Mouse (Mus musculus) Muller cell, postnatal 12 days (primary cell): ENCODE results near the gene Cirbp.

Experiments
- DNase-seq: peaks from one replicate; pipeline ENCODE4 v3.0.0-alpha.2; 2015; ENCODE audit errors: inconsistent ontology term

The Cirbp gene

DNA sequence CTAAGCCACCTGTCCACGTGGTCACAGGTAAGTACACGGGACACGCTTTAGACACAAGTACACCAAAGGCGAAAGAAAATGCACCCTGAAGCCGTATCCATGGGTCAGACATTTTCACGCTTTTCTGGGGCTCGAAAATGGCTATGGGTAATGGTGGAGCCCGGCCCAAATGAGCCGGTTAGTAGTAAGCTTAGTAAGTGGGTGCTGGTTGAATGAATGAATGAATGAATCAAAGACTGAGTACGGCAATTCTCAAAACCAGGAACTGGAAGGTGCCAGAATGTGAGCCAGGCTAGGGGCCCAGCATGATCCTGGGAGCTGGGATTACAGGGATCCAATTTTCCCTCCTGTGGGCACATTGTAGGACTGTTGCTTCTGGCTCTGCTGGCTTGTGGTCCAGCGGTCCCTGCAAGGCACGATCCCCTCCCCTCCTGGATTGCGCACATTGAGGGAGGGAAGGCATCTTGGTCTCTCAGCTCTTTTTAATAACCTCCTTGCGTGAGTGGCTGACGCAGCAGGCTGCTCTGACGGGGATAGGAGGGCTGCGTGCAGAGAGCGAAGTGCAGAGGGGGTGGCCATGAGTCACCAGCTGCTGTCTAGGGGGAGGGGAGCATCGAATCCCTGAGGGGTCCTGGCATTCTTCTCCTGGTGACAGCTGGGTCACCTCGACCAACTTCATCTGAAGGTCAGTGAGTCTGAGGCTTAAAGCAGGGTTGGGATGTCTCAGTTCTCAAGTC is at the start of gene Cirbp:
Cirbp (plus strand) TSS at position 594 of the 737 bp plus-strand sequence.
- peak; percentile 77 for DNase-seq

DNA sequence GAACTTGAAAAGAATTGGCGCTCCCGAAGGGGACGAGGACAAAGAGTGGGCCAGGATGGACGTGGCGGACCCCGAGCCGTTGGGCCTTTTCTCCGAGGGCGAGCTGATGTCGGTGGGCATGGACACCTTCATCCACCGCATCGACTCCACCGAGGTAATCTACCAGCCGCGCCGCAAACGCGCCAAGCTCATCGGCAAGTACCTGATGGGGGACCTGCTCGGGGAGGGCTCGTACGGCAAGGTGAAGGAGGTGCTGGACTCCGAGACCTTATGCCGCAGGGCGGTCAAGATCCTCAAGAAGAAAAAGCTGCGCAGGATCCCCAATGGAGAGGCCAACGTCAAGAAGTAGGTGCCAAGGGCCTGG is 49.2 kb upstream of the Cirbp start:
- no peak for DNase-seq

DNA sequence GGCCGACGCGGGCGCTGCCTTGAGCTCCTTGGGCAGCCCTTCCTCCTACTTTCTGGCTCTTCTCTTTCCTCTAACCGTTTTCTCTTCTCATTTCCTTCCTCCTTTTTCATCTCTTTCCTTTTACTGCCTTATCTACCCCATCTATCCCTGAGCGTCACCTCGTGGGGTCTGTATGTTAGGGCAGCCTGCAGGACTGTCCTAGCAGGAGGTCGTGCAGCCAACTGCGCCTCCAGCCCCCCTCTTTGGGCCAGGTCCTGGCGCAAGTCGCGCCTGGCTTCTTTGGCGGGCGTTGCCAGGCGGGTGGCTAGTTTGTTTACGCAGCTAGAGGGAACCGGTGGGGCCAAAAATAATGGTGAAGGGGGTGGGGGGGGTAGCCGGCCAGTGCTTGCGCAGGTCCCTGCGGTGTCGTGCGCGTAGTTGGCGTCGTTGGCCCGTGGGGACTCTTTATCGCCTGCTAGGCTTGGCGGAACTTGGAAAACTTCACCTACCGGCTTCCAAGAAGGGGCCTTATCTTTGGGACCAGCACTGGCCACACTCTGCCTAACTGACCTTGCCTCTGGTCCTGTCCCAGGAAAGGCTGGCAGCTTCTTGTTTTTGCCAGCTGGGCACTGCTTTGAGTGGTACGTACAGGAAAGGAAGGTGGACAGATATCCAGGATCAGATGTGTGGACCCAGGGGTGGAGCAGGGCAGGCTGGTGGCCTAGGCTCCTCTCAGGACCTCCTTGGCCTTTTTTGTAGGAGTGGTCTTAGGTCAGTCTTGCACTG is 48.7 kb upstream of the Cirbp start:
- peak; percentile 56 for DNase-seq

DNA sequence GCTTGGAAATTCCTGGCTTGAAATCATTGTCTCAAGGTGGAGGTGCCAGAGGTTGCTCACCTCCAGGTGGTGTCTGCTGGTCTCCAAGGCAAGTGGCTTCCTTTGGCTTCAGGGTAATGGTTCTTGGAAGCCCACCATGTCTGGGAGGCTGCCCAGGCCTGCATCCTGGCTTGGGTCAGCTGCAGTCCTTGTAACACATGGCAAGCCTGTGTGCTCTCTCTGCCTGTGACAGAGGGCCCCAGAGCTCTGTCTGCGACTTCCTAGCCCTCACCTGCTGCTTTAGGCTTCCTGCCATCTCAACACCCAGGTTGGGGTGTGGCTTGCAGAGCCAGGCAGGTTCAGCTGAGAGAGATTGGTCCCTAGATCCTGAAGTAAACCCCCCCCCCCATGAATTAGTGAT is 48.0 kb upstream of the Cirbp start:
- DNase-seq: no peak

DNA sequence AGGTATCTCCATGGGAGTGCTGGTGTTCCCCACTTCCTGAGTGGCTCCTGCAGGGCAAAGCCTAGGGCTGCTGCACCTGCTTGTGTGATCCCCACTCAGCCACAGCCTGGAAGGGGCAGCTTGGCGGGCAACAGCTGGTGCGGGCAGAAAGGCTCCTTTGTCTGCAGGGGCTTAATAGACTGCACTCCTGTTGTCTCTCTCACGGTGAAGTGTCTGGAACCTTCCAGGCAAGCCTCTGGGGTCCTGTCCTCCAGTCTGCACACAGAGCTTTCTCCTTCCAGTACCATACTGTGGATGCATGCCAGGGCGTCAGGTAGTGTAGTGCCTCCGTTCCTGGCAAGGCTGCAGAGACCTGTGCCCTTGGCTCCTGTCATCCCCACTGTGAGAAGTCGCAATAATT is 47.2 kb upstream of the Cirbp start:
- DNase-seq: no peak

DNA sequence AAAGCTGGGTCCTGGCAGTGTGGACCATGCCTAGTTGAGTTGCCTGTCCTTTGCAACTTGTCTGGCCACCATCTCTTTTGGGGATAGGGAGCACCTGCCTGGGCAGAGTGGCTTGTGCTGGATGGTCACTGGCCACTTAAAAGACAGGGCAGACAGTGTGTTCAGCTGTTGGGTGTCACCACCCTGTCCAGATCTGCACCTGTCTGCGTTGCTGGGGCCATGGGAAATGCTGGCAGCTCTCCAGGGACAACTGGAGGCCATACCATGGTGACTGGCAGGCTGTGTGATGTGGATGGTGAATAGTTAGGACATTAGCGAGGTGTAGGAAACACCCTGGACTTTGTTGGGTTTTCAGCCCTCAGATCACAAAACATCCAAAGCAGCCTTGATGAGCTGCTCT is 45.6 kb upstream of the Cirbp start:
- no peak for DNase-seq

DNA sequence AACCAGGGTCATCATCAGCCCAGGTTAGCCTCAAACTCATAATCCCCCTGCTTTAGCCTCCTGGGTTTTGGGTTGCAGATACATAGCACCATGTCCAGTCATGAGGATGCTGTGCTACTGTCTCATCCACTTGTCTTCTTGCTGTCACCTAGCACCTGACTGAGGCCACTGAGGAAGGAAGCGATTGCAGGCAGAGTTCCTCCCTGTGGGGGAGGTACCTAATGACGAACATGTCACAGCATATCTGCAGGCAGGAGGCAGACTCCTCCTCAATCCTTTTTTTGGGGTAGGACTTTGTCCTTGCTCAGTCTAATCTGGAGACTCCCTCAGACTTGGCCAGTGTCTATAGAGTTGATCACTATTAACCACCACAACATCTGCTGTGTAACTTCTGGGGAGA is 44.1 kb upstream of the Cirbp start:
- DNase-seq: no peak

DNA sequence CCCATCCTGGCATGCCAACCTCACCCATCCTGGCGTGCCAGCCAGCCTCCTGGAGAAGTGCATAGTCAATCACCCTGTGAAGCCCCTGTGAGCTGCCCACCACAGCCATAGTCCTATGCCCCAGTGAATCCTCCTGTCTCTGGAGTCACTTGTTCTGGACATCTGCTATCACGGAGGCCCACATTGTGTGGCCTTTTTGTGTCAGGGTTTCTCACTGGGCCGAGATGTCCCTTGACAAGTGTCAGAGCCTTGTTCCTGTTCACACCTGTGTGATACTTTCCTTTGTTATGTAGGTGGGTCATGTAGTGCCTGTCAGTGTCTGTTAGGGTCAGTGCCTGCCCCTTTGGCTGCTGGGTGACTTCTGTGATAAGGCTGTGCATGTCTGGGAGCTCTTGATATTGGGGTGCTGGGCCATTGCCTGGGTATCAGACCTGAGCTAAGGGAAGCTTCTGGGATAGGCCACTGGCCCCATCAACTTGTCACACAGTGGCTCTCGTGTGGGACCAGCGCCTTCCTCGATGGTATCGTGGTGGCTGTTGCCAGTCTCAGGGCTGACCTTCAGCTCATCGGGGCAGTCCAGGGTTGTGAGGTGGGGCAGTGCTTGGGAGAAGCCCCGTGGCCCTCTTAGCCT is 41.7 kb upstream of the Cirbp start:
- no peak for DNase-seq

DNA sequence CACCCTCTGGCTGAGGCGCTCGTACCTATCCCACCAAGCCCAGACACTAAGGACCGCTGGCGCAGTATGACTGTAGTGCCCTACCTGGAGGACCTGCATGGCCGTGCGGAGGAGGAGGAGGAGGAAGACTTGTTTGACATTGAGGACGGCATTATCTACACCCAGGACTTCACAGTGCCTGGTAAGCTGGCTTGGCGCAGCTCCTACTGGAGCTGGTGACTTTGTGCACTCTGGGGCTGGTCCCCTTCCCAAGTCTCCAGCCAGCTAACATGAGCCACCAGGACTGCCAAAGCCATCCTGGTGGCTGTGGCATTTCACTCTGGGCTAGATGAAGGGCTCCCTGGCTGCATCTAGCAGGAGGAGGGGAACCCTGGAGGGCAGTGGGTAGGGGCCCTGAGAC is 37.9 kb upstream of the Cirbp start:
- DNase-seq: no peak

DNA sequence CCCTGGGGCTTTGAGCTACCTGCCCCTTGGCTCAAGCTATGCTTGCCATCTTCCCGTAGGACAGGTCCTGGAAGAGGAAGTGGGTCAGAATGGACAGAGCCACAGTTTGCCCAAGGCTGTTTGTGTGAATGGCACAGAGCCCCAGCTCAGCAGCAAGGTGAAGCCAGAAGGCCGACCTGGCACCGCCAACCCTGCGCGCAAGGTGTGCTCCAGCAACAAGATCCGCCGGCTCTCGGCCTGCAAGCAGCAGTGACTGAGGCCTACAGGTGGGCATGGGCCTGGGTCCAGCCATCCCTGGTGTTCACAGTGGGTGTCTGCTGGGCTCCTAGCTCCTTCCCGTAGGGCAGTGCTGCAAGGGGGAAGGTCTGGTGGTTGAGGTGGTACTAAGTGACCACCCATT is 35.9 kb upstream of the Cirbp start:
- no peak for DNase-seq

DNA sequence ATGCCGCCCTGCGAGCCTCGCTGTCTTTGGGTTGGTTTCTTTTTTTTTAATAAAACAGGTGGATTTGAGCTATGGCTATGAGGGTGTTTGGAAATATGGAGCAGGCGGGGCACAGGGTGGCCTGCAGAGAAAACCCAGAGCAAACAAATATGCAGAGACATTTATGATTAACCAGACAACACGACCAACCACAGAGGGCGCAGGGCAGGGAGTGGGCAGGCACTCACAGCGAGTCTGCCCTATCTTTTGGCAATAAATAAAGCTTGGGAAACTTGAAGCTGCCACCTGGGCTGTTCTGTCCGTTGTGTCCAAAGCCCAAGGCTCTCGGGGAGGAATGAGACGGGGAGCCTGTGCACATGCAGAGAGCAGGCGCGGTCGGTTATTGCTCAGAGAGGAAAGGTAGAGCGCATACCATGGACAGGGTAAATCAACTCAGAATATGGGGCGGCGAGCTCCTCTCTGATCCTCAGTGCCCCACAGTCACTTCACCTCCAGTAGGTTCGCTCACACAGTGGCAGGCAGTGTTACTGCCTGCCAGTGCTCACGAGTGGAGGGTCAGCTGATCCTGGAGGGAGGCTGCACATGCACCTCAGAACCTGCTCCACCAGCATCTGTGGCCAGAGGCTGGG is 35.3 kb upstream of the Cirbp start:
- no peak for DNase-seq

DNA sequence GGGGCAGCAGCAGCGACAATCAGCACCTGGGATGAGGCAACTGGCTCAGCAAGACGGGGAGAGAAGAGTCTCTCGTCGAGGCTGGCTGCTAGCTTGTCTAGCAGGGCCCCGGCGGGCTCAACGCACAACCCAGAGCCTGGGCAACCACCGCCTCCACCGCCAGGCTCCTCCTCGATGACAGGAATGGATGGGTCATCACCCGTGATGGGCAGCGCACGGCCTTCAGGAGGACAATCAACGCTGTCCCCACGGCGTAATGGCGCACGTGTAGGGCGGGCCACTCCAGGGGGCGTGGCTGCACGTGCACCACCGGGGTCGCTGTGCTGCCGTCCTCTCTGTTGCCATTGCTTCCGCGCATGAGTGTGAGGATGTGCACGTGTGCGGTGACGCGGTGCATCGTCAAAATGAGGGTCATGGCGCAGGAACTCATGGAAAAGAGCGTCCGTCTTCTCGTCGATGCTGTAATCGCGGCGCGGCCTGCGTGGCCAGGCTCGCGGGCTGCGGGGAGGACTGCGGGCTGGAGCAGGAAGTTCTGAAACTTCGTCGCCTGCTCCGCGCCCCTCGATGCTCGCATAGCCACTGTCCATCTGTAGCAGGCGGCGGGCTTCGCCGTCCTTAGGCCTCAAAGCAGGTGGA is 34.4 kb upstream of the Cirbp start:
- peak; percentile 37 for DNase-seq

DNA sequence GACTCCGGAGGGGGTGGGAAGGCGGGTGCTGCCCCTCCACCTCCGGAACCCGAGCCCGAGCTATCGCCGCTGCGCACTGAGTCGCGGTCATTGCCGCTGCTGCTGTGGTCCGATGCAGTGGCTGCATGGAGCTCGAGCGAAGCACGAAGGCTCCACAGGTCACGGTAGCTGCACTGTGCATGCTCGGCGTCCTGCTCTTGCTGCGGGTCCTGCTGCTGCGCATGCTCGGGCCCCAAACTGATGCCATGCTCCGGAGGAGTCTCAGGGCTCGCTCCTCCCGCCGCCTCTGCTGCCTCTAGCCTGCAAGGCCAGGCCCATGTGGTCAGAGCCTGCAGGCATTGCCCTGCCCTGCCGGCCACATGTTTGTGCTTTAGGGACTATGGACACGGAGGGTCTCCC is 33.8 kb upstream of the Cirbp start:
- DNase-seq: peak; percentile 21

DNA sequence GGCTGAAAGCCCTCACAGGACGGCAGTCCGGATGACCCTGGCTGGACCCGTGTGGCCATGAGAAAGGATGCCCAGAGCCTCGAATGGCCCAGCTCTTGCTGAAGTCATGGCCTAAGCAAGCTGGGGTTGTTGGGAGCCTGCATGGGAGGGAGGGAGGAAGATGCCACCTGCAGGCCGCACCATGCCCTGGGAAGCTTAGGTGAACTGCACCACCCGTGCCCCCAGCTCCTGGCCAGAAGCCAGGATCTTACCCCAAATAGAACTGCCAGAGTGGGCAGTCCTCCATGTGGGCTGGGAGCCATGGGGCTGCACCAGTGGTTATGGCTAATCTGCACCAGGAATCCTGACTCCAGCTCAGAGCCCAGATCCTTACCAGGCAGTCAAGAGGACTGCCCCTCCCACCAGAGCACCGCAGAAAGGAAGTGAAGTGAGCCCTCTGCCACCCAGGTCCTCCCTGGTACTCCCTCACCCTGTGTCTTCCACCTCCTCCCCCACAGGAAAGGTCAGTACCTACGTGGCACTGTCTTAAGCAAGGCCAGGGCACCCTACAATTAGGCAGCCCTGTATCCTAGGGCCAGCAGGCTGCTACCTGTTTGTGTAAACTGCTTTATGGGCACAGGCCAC is 32.4 kb upstream of the Cirbp start:
- peak; percentile 70 for DNase-seq

DNA sequence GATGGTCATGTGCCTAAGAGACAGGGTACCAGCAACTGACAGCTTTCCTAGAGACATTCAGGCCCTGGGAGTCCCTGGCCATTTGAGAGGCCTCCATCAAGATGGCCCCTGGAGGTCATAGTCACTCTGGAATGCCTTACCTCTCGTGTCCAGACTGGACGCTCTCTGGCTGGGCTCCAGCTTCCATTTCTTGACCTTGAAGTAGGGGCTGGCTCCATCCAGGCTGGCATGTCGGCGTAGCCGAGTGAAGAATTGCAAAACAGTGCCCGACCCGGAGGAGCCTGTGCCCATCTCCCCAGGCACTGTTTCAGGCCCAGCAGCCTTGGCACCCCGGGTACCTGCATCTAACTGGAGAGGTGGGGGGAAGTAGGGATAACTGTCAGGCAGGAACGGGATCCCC is 31.4 kb upstream of the Cirbp start:
- DNase-seq: no peak

DNA sequence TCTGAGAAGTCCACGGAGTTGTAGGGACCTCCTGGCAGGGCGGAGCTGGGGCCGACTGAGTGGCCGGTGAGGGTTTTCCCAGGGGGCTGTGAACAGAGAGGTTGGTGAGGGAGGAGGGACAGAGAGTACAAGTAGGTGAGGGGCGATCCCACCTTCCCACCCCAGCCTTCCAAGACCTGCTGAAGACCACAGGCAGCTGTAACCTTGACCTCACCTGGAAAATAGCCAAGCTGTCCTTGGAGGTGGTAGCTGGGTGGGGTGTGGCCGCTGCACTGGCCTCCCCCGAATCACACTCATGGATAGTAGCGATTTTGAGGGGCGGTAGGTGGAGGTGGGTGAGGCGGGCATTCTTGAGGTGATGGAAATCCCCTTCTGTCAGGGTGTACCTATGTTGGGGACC is 30.6 kb upstream of the Cirbp start:
- no peak for DNase-seq

DNA sequence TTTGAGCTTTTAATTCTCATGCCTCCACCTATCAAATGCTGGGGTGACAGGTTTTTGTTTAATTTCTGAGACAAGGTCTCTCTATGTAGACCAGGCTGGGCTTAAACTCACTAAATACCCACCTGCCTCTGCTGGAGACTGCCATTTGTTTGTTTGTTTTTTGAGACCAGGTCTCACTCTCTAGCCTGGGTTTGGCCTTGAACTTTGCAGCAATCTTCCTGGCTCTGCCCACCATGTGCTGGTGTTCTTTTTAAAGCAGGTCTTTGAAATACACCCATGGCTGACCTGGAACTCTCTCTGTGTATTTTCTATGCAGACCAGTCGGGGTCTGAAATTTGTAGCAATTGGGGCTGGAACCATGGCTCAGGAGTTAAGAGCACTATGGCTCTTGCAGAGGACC is 30.1 kb upstream of the Cirbp start:
- DNase-seq: no peak

DNA sequence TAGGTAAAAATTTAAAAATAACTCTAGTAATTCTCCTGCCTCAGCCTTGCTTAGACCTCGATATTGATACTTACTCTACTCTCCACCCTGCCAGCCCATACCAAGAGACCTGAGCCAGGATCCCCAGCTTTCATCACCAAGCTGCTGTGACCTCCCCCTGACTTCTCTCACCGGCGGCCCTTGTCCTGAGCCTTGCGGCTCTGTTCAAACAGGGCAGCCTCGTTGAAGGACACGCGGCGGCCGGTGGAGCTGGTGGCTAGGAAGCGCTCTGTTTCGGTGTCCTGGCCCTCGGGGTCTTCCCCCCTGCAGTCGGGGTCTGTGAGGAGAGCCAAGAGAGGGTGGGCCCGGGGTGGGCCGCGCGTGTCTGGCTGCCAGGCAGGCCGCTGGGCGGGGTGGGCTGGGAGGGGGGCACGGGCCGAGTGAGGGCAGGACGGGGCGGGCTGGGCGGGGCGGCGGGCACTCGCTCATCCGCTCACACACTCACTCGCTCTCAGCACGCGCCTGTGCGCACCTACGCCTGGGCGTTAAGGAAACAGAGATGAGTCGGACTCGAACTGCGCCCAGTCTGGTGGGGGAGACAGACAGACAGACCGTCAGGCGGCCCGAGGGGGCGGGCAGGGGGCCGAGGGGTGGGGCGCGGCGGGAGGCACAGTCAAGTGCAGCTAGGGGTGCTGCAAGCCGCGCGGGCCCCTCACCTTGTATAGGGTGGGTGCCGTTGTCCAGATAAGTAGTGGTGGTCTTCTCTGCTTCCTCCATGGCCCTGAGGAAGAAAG is 29.4 kb upstream of the Cirbp start:
- DNase-seq: no peak

DNA sequence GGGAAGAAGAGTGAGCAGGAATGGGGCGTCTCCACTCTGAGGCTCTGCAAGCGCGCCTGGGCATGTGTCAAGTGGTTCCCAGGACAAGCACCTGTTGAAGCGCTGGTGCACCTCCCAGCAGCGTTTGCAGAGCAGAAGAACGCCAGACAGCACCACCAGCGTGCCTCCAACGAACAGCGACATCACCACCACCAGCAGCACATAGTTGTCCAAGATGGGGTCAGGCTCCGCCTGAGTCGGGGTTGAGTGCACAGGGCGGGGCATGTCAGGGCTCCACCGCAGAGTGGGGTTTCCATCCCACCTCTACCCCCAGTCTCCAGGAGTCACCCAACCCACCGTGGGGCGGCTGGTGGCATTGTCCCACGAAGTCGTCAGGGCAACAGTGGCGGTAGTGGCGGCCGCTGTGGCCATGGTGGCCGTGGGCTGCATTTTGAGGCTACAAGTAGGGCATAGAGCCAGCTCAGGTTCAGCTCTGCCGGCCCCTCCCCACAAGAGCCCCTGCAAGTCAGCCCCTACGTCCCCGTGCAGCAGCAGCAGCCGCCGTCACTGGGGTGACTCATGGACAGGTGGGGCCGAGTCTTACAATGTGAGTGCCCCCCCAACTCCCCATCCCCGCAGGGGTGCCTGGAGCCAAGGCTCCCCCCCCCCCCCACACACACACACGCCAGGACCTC is 28.7 kb upstream of the Cirbp start:
- DNase-seq: peak; percentile 50
